Mouse (Mus musculus) forebrain, embryonic 14.5 days (tissue): ENCODE measurements around the gene Mtfr1l. TPM values are rescaled to one million over a fixed set of nuclear protein-coding genes. Genes with fewer than 3 reads are reported as not detected.

Source experiments
- ATAC-seq: fragments of 200-750 bp; cut with Nextera tagmentation; 2 replicates; pipeline ENCODE4 v1.8.0; 2017; ENCODE audit warnings: mild to moderate bottlenecking, moderate library complexity
- DNase-seq: peaks from one replicate; pipeline ENCODE4 v3.0.0-alpha.2; 2015; ENCODE audit warnings: low spot score
- H3K27ac ChIP-seq: fragments of 300-500 bp; sonication (generic); 2 replicates; pipeline ENCODE4 v1.5.1; 2014; ENCODE audit warnings: low read depth, mild to moderate bottlenecking, control low read depth, low read length, moderate library complexity
- H3K27me3 ChIP-seq: fragments of 300-500 bp; sonication (generic); replicated peaks from 2 replicates; pipeline ENCODE4 v1.6.1; 2014; ENCODE audit warnings: low read length, control low read depth, mixed read lengths; ENCODE audit not compliant: control insufficient read depth, insufficient read depth
- H3K36me3 ChIP-seq: fragments of 300-500 bp; sonication (generic); 2 replicates; pipeline ENCODE4 v1.6.1; 2014; ENCODE audit warnings: low read length, control low read depth; ENCODE audit not compliant: control insufficient read depth, insufficient read depth
- H3K4me1 ChIP-seq: fragments of 300-500 bp; sonication (generic); 2 replicates; pipeline ENCODE4 v1.6.1; 2014; ENCODE audit warnings: antibody characterized with exemption, low read length, control low read depth; ENCODE audit not compliant: control insufficient read depth, insufficient read depth
- H3K4me2 ChIP-seq: fragments of 300-500 bp; sonication (generic); 2 replicates; pipeline ENCODE4 v1.6.1; 2014; ENCODE audit warnings: mild to moderate bottlenecking, control low read depth, low read length
- H3K4me3 ChIP-seq: fragments of 300-500 bp; sonication (generic); 2 replicates; pipeline ENCODE4 v1.5.1; 2014; ENCODE audit warnings: low read depth, low read length, control low read depth
- H3K9ac ChIP-seq: fragments of 300-500 bp; sonication (generic); 2 replicates; pipeline ENCODE4 v1.6.1; 2014; ENCODE audit warnings: mild to moderate bottlenecking, low read length, control low read depth, moderate library complexity
- H3K9me3 ChIP-seq: fragments of 300-500 bp; sonication (generic); replicated peaks from 2 replicates; pipeline ENCODE4 v1.6.1; 2016; ENCODE audit warnings: low read length, control low read depth, mixed read lengths; ENCODE audit not compliant: control insufficient read depth
- WGBS: fragments of 180-500 bp; shearing (Covaris S2); extraction: QIAGEN DNeasy Blood & Tissue Kit; methylation state at CpG from one replicate; pipeline ENCODE4 v1.1.7; 2014; 5-methylcytosine and 5-hydroxymethylcytosine counted together
- polyA plus RNA-seq: library from polyadenylated mRNA; unstranded; fragments of >200 nt; fragmentation: Nextera tagmentation; extraction: Ambion mirVana; gene quantifications from 2 replicates; pipeline ENCODE4 v1.2.1, GENCODE M21; 2014

Gene Mtfr1l
- polyA plus RNA-seq, 1 experiment from 2014 or later: 177 TPM

DNA sequence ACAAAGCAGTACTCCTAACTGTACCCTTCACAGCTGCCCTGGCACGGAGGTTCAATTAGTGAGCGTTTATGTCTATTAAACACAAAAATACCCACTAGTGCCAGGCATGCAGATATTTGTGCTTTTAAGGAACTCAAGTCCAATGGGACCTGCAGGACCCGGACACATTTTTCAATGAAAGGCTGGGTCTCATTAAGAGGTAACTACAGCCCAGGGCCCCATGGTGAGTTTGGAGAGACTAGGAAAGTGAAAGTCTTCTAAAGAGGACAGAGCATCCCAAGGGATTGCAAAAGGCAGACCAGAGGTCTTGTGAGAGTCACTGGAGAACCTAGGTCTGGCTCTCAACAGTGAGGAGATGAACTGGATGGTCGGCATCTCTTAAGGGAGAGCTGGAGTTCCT, 1.8 kb downstream of the Mtfr1l start:
- DNase-seq (no peak), ATAC-seq (no peak)
- Histone ChIP-seq H3K27ac (no peak overlapping the region), H3K9ac (0 out of 2 replicates have a peak overlapping the region, but pooled peaks have one; percentile 35), H3K27me3 (no peaks in the 10 kb centered on the region), H3K4me2 (peak overlapping the region; percentile 97), H3K4me1 (peaks cover 14% of the 10 kb centered on the region), H3K9me3 (no peaks in the 10 kb centered on the region), H3K36me3 (peaks cover 31% of the 10 kb centered on the region), H3K4me3 (peak overlapping the region; percentile 90; the same call in 1 of the 2 replicates)
- WGBS: 82% methylated on average over 4 of the region's 4 CpGs

DNA sequence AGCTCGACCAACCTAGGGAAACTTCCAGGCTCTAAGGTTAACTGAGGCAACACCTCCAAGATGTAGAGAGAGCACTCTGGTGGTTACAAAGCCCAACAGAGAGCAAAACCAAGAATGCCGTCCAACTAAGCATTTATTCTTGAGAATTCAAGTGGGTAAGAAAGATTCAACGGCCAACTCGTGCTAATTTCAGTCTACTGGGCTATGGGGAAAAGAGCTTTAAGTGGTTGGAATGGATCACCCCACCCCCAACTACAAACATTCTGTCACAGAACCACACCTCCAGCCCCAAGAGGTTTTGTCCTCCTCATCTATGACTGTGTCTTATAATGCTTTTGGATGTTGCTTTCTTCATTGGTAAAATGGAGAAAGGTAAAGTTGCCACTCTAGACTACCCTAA, 2.3 kb downstream of the Mtfr1l start:
- WGBS: 90% methylated on average over 4 of the region's 4 CpGs
- no peak overlapping the region for H3K9ac ChIP-seq
- DNase-seq (no peak), ATAC-seq (no peak)
- H3K27me3 ChIP-seq: no peaks in the 10 kb centered on the region
- H3K27ac ChIP-seq: no peak overlapping the region
- H3K4me2 ChIP-seq: no peak overlapping the region
- H3K36me3 ChIP-seq: peaks cover 32% of the 10 kb centered on the region
- no peak overlapping the region for H3K4me3 ChIP-seq
- no peaks in the 10 kb centered on the region for H3K9me3 ChIP-seq
- H3K4me1 ChIP-seq: peaks cover 14% of the 10 kb centered on the region

DNA sequence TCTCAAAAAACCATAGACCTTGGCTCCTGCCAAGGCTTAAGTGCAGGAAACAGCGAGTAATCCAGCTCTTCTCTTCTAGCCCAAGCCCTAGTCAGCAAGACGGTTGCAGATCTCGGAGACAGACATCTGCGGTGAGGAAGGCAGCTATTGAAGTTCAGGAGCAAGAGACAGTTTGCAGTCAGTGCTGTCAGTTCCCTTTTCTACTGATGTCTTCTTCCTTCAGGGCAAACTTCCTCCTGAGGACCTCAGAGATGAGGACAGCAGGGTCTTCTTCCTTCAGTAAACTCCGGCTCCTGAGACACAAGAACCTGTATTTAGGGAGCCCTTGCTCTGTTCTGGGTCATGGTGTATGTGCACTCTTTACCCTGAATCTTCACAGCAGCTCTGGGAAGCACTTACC, 9.0 kb downstream of the Mtfr1l start:
- 40% methylated on average over 5 of the region's 5 CpGs for WGBS
- Histone ChIP-seq H3K9me3 (no peaks in the 10 kb centered on the region), H3K4me1 (no peaks in the 10 kb centered on the region), H3K27ac (no peak overlapping the region), H3K4me3 (no peak overlapping the region), H3K27me3 (no peaks in the 10 kb centered on the region), H3K9ac (no peak overlapping the region), H3K36me3 (peaks cover 80% of the 10 kb centered on the region), H3K4me2 (no peak overlapping the region)
- no peak for ATAC-seq
- DNase-seq: no peak

DNA sequence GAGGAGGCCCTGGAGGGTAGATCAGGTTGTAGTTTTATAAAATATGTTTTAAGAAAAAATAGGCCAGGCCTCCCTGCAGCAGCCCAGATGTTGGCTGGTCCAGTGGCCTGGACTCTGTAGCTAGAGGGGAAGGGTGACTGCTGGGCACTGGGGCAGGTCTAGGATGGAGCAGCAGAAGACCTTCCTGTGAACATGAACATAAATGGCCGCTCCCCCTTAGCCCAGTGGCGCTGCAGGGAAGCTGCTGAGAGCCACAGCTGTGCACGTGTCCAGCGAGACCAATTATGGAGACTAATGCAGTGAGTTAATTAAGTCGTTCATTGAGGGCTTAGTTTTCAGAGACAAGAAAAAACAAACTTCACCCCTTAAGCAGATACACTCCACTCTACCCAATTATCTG, 9.4 kb downstream of the Mtfr1l start:
- H3K4me3 ChIP-seq: no peak overlapping the region
- 18% methylated on average over 5 of the region's 5 CpGs for WGBS
- H3K27me3 ChIP-seq: no peaks in the 10 kb centered on the region
- no peak overlapping the region for H3K27ac ChIP-seq
- peaks cover 76% of the 10 kb centered on the region for H3K36me3 ChIP-seq
- no peaks in the 10 kb centered on the region for H3K4me1 ChIP-seq
- H3K9me3 ChIP-seq: no peaks in the 10 kb centered on the region
- no peak overlapping the region for H3K9ac ChIP-seq
- ATAC-seq (no peak), DNase-seq (no peak)
- no peak overlapping the region for H3K4me2 ChIP-seq

DNA sequence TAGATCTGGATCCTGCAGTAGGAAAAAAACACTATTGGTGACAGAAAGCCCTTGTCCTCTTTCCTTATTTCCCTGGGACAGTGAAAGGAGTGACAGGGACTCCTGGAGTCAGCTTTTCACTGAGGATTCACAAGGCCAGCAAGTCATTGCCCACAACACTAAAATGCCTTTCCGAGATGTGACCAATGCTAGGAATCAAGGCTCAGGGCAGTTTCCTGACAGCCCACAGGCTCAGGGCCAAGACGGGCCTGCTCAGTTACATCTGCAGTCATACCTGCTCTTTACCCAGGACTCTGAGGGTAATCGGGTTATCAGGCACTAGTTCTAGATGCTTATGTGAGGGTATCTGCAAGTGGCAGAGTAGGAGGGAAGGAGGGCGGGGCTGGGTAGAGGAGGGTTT, 11.7 kb downstream of the Mtfr1l start:
- no peak for ATAC-seq
- WGBS: 91% methylated on average over 4 of the region's 4 CpGs

DNA sequence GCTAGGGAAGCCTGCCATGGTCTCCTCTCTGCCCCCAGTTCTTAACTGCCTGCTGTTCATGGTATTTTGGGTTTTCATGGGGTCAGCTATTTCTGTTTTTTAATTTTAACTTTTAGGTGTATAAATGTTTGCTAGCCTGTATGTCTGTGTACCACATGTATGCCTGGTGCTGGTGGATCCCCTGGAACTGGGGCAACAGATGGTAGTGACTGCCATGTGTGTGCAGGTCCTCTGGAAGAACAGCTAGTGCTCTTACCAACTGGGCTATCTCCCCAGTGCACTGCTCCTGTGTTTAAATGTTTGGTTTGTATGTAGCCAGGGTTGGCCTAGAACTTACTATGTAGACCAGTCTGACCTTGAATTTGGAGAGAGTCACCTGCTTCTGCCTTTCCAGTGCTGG, 15.9 kb downstream of the Mtfr1l start:
- Histone ChIP-seq H3K4me1 (no peaks in the 10 kb centered on the region), H3K9me3 (no peaks in the 10 kb centered on the region), H3K4me2 (no peak overlapping the region), H3K27me3 (no peaks in the 10 kb centered on the region), H3K27ac (no peak overlapping the region), H3K9ac (no peak overlapping the region), H3K4me3 (no peak overlapping the region), H3K36me3 (peaks cover 12% of the 10 kb centered on the region; the same call in 1 of the 2 replicates)
- DNase-seq (no peak), ATAC-seq (no peak)

More for the DNA sequence above, 11.7 kb downstream of the Mtfr1l start:
- Histone ChIP-seq H3K27ac (no peak overlapping the region), H3K4me2 (no peak overlapping the region), H3K9me3 (no peaks in the 10 kb centered on the region), H3K4me1 (no peaks in the 10 kb centered on the region), H3K4me3 (no peak overlapping the region), H3K27me3 (no peaks in the 10 kb centered on the region), H3K36me3 (peaks cover 52% of the 10 kb centered on the region), H3K9ac (no peak overlapping the region)
- DNase-seq: no peak

DNA sequence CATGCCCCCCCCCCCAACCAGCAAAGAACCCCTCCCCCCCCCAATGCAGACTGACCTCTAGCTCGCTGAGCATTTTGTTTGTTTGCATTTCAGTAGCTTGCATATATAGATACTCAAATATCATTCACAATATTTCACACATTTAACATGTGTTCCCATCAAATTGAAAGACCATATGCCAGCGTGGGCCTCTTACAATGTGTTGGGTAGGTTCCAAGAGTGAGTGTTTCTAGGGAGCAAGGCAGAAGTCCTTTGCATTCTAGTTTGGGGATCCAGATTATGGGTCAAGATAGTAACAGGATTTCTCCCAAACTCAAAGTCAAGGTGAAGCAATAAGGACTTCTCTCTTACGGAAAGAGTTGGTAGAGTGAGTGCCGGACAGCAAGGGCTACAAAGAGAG, 16.6 kb downstream of the Mtfr1l start:
- Histone ChIP-seq H3K9me3 (no peaks in the 10 kb centered on the region), H3K4me1 (no peaks in the 10 kb centered on the region), H3K27me3 (no peaks in the 10 kb centered on the region), H3K4me3 (no peak overlapping the region), H3K36me3 (0 out of 2 replicates have a peak, but pooled peaks cover 5% of the 10 kb centered on the region), H3K9ac (no peak overlapping the region), H3K4me2 (no peak overlapping the region), H3K27ac (no peak overlapping the region)
- ATAC-seq (no peak), DNase-seq (no peak)
- WGBS: 82% methylated on average over 4 of the region's 4 CpGs

DNA sequence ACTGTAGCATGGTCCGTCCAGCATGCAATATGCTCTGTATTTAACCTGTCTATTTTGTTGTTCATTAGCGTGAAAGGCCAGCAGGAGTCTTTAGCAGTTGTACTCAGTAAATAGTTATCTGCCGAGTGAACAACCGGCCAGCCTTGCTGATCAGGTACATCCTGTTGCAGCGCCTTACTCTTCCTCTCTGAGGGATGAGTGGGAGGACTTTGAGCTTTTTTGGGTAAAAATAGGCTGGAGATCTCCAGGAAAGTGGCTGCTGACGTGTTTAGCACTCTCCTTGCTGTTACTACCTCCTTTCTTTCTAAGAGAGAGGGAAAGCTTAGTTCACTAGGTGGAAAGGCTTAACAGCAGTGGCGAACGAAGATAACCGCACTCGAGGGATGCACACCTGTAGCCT, 17.5 kb downstream of the Mtfr1l start:
- WGBS: 86% methylated on average over 10 of the region's 10 CpGs
- H3K4me2 ChIP-seq: no peak overlapping the region
- H3K4me3 ChIP-seq: no peak overlapping the region
- H3K36me3 ChIP-seq: 0 out of 2 replicates have a peak, but pooled peaks cover 5% of the 10 kb centered on the region
- H3K9me3 ChIP-seq: no peaks in the 10 kb centered on the region
- H3K4me1 ChIP-seq: no peaks in the 10 kb centered on the region
- ATAC-seq (no peak), DNase-seq (no peak)
- no peak overlapping the region for H3K9ac ChIP-seq
- H3K27ac ChIP-seq: no peak overlapping the region
- no peaks in the 10 kb centered on the region for H3K27me3 ChIP-seq

DNA sequence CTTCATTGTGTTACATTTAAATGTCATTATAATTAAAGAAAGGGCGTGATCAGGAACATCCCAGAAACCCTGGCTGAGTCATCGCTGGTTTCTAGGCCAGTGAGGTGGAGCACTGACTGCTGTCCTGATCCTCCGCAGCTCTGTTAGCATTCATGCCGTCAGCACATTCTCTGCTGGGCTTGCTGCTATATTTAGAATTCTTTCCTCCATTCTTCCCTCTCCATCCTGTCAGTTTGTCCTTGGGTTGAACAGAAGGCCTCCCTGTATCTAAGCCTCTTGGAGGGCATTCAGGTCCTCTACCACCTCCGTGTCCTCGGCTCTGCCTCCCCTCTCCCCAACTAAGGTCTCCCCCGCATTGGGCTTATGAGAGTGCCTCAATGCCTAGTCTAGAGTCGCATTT, 18.2 kb downstream of the Mtfr1l start:
- no peak overlapping the region for H3K9ac ChIP-seq
- no peak overlapping the region for H3K4me2 ChIP-seq
- no peak overlapping the region for H3K27ac ChIP-seq
- DNase-seq: no peak
- 0 out of 2 replicates have a peak, but pooled peaks cover 5% of the 10 kb centered on the region for H3K36me3 ChIP-seq
- H3K4me1 ChIP-seq: no peaks in the 10 kb centered on the region
- H3K27me3 ChIP-seq: no peaks in the 10 kb centered on the region
- no peak for ATAC-seq
- no peaks in the 10 kb centered on the region for H3K9me3 ChIP-seq
- WGBS: 86% methylated on average over 8 of the region's 8 CpGs
- no peak overlapping the region for H3K4me3 ChIP-seq
